Mouse (Mus musculus): ENCODE measurements at regions not wholly inside any gene's neighbourhood (a gene's known extent, or its start where the extent isn't known, plus 50 kb on each side); places are given as distances from the start of the nearest gene placed in this dataset.

DNA sequence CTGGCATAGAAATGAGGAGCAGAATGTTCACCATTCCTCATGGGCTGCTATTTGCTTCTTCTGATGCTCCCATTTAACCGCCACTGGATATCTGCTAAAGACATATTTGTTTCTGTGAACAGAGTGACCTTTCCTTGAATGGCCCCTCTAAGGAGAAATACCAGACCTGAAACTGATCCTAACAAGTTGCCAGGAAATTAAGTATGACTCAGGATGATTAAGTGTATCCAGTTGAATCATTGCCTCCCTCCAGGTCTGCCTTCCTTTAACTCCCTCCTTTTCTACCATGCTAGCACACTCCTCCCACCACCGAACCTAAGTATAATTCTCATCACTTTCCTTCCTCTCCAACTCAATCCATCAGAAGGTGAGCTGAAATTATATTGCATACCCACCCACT, 194.2 kb upstream of the Dph6 start:
- Histone ChIP-seq H3K4me3 (ENCODE audit: low read depth, low read length) (no peak overlapping the region), H3K9me3 (ENCODE audit: control insufficient read depth, low read length) (no peaks in the 10 kb centered on the region), H3K36me3 (ENCODE audit: control insufficient read depth, insufficient read depth, low read length) (no peaks in the 10 kb centered on the region), H3K4me1 (replicated peaks; ENCODE audit: control insufficient read depth, insufficient read depth, low read length) (no peaks in the 10 kb centered on the region), H3K4me2 (ENCODE audit: low read length) (no peak overlapping the region), H3K9ac (ENCODE audit: low read length) (no peak overlapping the region), H3K27ac (ENCODE audit: low read depth) (no peak overlapping the region), H3K27me3 (replicated peaks; ENCODE audit: control insufficient read depth, insufficient read depth, low read length) (no peaks in the 10 kb centered on the region)
- ATAC-seq (replicated peaks; ENCODE audit: low FRiP score, low TSS enrichment, low read depth) (no peak), DNase-seq (ENCODE audit: low spot score) (no peak)
- WGBS = 43% methylated on average over 2 of the region's 2 CpGs

DNA sequence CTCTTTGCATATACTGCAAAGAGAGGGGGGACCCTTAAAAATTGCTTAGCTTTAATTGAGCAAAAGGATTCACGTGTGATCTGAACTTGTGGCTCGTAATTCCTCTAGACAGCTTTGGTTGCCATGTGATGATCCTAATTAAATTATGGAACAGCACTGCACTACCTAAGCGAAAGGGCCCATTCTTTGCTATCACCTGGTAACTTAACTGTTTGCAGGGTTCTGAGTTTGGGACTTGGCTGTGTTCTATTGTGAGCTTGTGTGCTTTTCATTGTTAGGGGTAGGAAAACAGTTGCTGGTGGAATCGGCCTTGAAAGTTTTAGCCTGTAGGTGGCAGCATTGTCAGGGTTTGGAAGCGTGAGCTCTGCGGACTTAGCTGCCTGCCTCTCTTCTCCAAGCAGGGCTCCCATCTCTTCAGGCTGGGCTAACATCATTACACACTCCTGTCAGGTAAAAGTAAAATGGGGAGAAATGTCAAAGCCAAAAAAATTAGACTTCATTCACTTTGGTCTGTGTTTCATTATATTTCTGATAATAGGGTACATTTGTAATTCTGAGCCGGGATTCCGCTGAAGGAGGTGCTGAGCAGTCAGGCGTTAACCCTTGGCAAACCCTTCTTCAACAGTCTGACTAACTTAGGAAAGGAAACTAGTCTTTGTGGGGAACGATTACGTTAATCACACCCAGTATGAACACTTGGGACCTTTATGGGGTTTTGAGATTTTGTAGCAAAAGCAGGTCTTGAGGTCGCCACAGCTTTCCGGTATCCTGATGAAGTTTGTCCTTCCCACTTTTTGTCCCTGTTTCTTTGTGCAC, 199.2 kb upstream of the Dph6 start:
- H3K4me2 ChIP-seq (ENCODE audit: low read length) = no peak overlapping the region
- H3K36me3 ChIP-seq (ENCODE audit: control insufficient read depth, insufficient read depth, low read length) = no peaks in the 10 kb centered on the region
- H3K9me3 ChIP-seq (ENCODE audit: control insufficient read depth, low read length) = no peaks in the 10 kb centered on the region
- 38% methylated on average over 13 of the region's 13 CpGs for WGBS
- no peak overlapping the region for H3K27ac ChIP-seq (ENCODE audit: low read depth)
- ATAC-seq (replicated peaks; ENCODE audit: low FRiP score, low TSS enrichment, low read depth) (0 out of 2 replicates have a peak, but pooled peaks have one; percentile 58), DNase-seq (ENCODE audit: low spot score) (peak; percentile 90)
- H3K4me3 ChIP-seq (ENCODE audit: low read depth, low read length) = no peak overlapping the region
- H3K9ac ChIP-seq (ENCODE audit: low read length) = no peak overlapping the region
- no peaks in the 10 kb centered on the region for H3K4me1 ChIP-seq (replicated peaks; ENCODE audit: control insufficient read depth, insufficient read depth, low read length)
- no peaks in the 10 kb centered on the region for H3K27me3 ChIP-seq (replicated peaks; ENCODE audit: control insufficient read depth, insufficient read depth, low read length)

DNA sequence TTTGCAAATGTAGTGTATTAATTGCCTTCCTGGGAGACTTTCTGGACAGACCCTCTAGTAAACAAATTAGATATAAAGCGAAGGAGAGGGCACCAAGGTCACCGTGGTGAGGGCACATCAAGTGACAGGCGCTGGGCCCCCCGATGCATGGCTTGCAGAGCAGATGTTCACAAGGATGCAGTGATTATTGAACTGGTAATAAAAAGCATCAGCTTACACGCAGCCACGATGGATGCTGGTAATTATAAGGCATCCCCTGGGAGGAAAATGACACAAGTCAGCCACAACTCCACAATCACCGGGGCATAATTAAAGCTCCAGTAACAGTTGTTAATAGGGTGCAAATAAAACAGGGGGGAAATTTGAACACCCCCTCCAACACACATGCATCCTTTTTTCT, 217.5 kb upstream of the Dph6 start:
- H3K27ac ChIP-seq (ENCODE audit: low read depth) = no peak overlapping the region
- no peaks in the 10 kb centered on the region for H3K4me1 ChIP-seq (replicated peaks; ENCODE audit: control insufficient read depth, insufficient read depth, low read length)
- DNase-seq (ENCODE audit: low spot score) (no peak), ATAC-seq (replicated peaks; ENCODE audit: low FRiP score, low TSS enrichment, low read depth) (no peak)
- H3K4me3 ChIP-seq (ENCODE audit: low read depth, low read length) = no peak overlapping the region
- H3K36me3 ChIP-seq (ENCODE audit: control insufficient read depth, insufficient read depth, low read length) = no peaks in the 10 kb centered on the region
- no peaks in the 10 kb centered on the region for H3K27me3 ChIP-seq (replicated peaks; ENCODE audit: control insufficient read depth, insufficient read depth, low read length)
- no peak overlapping the region for H3K9ac ChIP-seq (ENCODE audit: low read length)
- H3K4me2 ChIP-seq (ENCODE audit: low read length) = no peak overlapping the region
- no peaks in the 10 kb centered on the region for H3K9me3 ChIP-seq (ENCODE audit: control insufficient read depth, low read length)
- WGBS = 38% methylated on average over 7 of the region's 7 CpGs

DNA sequence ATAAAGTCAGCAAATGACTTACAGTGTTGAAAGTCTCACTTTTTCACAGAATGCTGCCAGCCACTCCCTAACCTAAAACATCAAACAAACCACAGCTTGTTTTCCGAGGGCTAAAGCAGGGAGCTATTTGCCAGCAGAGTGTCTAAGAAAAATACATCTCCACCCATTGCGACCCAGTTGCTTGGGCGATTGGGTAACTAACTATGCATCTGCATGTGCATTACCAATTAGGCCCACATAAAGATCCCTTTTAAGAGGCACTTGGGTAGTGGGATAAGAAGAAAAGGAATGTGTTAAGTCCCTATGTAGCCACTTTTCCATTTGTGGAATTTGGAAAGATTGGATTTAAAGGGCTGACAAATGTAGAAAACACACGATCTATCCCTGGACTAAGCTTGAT, 218.3 kb upstream of the Dph6 start:
- WGBS = 67% methylated on average over 4 of the region's 4 CpGs
- no peak overlapping the region for H3K9ac ChIP-seq (ENCODE audit: low read length)

DNA sequence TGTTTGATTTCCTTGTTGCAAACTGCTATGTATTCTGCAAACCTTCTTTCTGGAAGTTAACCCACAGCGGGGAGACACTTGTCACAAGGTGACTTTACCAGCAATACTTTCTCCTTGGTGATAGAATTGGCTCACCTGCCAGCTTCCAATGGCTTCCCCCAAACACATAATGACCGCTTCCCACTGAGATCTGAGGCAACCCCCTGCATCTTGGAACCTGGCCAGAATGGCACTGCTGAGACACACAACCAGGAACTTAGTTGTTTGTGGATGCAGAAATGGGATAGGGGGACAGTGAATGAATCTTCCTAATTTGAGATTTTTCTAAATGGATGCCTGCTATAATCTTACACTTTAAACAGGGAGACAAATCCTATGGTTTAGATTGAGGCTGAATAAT, 224.3 kb upstream of the Dph6 start:
- Histone ChIP-seq H3K4me1 (replicated peaks; ENCODE audit: control insufficient read depth, insufficient read depth, low read length) (no peaks in the 10 kb centered on the region), H3K9me3 (ENCODE audit: control insufficient read depth, low read length) (no peaks in the 10 kb centered on the region), H3K9ac (ENCODE audit: low read length) (no peak overlapping the region), H3K27ac (ENCODE audit: low read depth) (no peak overlapping the region), H3K27me3 (replicated peaks; ENCODE audit: control insufficient read depth, insufficient read depth, low read length) (no peaks in the 10 kb centered on the region), H3K36me3 (ENCODE audit: control insufficient read depth, insufficient read depth, low read length) (no peaks in the 10 kb centered on the region), H3K4me3 (ENCODE audit: low read depth, low read length) (no peak overlapping the region), H3K4me2 (ENCODE audit: low read length) (no peak overlapping the region)
- DNase-seq (ENCODE audit: low spot score) (no peak), ATAC-seq (replicated peaks; ENCODE audit: low FRiP score, low TSS enrichment, low read depth) (no peak)
- 71% methylated on average over 2 of the region's 2 CpGs for WGBS

More for the DNA sequence above, 218.3 kb upstream of the Dph6 start:
- DNase-seq (ENCODE audit: low spot score) (no peak), ATAC-seq (replicated peaks; ENCODE audit: low FRiP score, low TSS enrichment, low read depth) (no peak)
- Histone ChIP-seq H3K4me2 (ENCODE audit: low read length) (no peak overlapping the region), H3K4me1 (replicated peaks; ENCODE audit: control insufficient read depth, insufficient read depth, low read length) (no peaks in the 10 kb centered on the region), H3K27me3 (replicated peaks; ENCODE audit: control insufficient read depth, insufficient read depth, low read length) (no peaks in the 10 kb centered on the region), H3K36me3 (ENCODE audit: control insufficient read depth, insufficient read depth, low read length) (no peaks in the 10 kb centered on the region), H3K27ac (ENCODE audit: low read depth) (no peak overlapping the region), H3K4me3 (ENCODE audit: low read depth, low read length) (no peak overlapping the region), H3K9me3 (ENCODE audit: control insufficient read depth, low read length) (no peaks in the 10 kb centered on the region)

DNA sequence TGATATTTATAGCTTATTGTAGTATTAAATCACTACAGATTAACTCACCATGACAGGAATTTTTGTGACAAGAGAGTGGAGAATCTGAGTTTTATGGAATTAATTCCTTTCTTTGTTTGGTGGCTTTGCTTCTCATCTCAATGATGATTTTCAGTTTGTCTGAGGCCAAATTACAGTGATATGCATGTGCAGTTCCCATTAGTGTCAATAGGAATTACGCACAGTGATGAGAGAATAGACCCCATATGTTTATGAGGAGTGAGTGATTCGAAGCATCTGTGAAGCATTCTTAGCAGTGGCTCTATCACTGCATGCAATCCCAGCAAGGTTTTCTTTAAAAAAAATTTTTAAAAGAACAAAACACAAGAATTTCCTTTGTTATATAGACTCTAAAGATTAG, 225.0 kb upstream of the Dph6 start:
- Histone ChIP-seq H3K4me3 (ENCODE audit: low read depth, low read length) (no peak overlapping the region), H3K27me3 (replicated peaks; ENCODE audit: control insufficient read depth, insufficient read depth, low read length) (no peaks in the 10 kb centered on the region), H3K9ac (ENCODE audit: low read length) (no peak overlapping the region), H3K27ac (ENCODE audit: low read depth) (no peak overlapping the region), H3K36me3 (ENCODE audit: control insufficient read depth, insufficient read depth, low read length) (no peaks in the 10 kb centered on the region), H3K4me2 (ENCODE audit: low read length) (no peak overlapping the region), H3K4me1 (replicated peaks; ENCODE audit: control insufficient read depth, insufficient read depth, low read length) (no peaks in the 10 kb centered on the region), H3K9me3 (ENCODE audit: control insufficient read depth, low read length) (no peaks in the 10 kb centered on the region)
- no peak for ATAC-seq (replicated peaks; ENCODE audit: low FRiP score, low TSS enrichment, low read depth)
- WGBS = 75% methylated on average over 2 of the region's 2 CpGs
- no peak for DNase-seq (ENCODE audit: low spot score)

DNA sequence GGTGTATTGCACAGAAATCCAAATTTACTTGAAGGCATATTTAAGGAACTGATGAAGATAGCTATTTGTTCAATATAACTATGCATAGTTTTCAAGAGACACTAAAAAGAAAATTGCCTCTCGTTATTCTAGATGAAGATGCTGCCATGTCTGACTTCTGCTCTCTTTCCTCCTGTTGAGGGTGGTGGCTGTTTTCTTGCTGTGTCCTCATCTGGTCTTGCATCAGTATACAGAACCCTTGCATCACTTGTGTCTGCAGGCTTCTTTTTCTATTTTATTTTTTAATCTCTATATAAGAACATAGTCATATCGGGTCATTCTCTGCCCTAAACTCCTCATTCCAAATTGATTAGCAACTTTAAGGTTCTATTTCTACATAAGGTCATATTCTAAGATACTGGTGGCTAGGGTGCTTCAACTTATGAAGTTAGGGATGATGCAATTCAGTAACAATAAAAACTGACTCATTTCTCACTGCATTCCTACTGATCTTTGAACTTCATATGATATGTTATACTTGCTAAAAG, 231.0 kb upstream of the Dph6 start:
- no peak for DNase-seq (ENCODE audit: low spot score)
- Histone ChIP-seq H3K27me3 (replicated peaks; ENCODE audit: control insufficient read depth, insufficient read depth, low read length) (no peaks in the 10 kb centered on the region), H3K4me1 (replicated peaks; ENCODE audit: control insufficient read depth, insufficient read depth, low read length) (no peaks in the 10 kb centered on the region), H3K27ac (ENCODE audit: low read depth) (no peak overlapping the region), H3K4me2 (ENCODE audit: low read length) (no peak overlapping the region), H3K9me3 (ENCODE audit: control insufficient read depth, low read length) (no peaks in the 10 kb centered on the region), H3K4me3 (ENCODE audit: low read depth, low read length) (no peak overlapping the region), H3K36me3 (ENCODE audit: control insufficient read depth, insufficient read depth, low read length) (no peaks in the 10 kb centered on the region), H3K9ac (ENCODE audit: low read length) (no peak overlapping the region)
- 93% methylated on average over 2 of the region's 2 CpGs for WGBS
- ATAC-seq (replicated peaks; ENCODE audit: low FRiP score, low TSS enrichment, low read depth) = no peak

DNA sequence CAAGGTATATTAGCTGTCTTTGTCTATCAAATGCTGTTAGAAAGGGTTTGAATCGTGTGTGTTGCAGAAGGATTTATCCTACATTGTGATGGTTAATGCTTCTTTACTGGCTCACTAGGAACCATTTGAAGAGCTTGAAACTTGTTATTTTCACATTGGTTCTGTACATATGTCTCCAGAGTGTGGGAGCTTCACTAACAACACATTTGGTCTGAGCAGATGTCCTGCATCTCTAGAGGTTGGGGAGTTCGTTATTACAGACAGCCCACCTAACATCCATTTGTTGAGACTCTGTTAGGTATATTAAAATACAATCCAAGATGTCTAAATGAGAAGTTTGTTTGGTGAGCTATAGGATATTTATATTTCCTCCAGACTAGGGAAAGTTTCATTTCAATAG, 244.0 kb upstream of the Dph6 start:
- WGBS = 53% methylated on average over 2 of the region's 2 CpGs
- Histone ChIP-seq H3K4me3 (ENCODE audit: low read depth, low read length) (no peak overlapping the region), H3K9me3 (ENCODE audit: control insufficient read depth, low read length) (no peaks in the 10 kb centered on the region), H3K4me2 (ENCODE audit: low read length) (no peak overlapping the region), H3K27ac (ENCODE audit: low read depth) (no peak overlapping the region), H3K9ac (ENCODE audit: low read length) (no peak overlapping the region), H3K36me3 (ENCODE audit: control insufficient read depth, insufficient read depth, low read length) (no peaks in the 10 kb centered on the region), H3K4me1 (replicated peaks; ENCODE audit: control insufficient read depth, insufficient read depth, low read length) (no peaks in the 10 kb centered on the region), H3K27me3 (replicated peaks; ENCODE audit: control insufficient read depth, insufficient read depth, low read length) (no peaks in the 10 kb centered on the region)
- DNase-seq (ENCODE audit: low spot score) (no peak), ATAC-seq (replicated peaks; ENCODE audit: low FRiP score, low TSS enrichment, low read depth) (no peak)
